Mouse (Mus musculus) limb, embryonic 12.5 days (tissue): ENCODE data around the gene Bdnf. TPM values are rescaled to one million over a fixed set of nuclear protein-coding genes. Genes with fewer than 3 reads are reported as not detected.
A peak's percentile ranks its signal among the peaks of the same experiment; 100 is the strongest.

Experiments used
- ATAC-seq: fragments of 200-750 bp; cut with Nextera tagmentation; 2 replicates; pipeline ENCODE4 v1.8.0; 2017; ENCODE audit warnings: low read depth, moderate TSS enrichment; ENCODE audit not compliant: insufficient number of reproducible peaks, insufficient read depth, low FRiP score, low TSS enrichment
- H3K27ac ChIP-seq: fragments of 300-500 bp; sonication (generic); 2 replicates; pipeline ENCODE4 v1.5.1; 2016; ENCODE audit warnings: mild to moderate bottlenecking, moderate library complexity
- H3K27me3 ChIP-seq: fragments of 300-500 bp; sonication (generic); 2 replicates; pipeline ENCODE4 v1.6.1; 2016; ENCODE audit warnings: mild to moderate bottlenecking, moderate library complexity
- H3K36me3 ChIP-seq: fragments of 300-500 bp; sonication (generic); 2 replicates; pipeline ENCODE4 v1.6.1; 2016; ENCODE audit warnings: mild to moderate bottlenecking, moderate library complexity
- H3K4me1 ChIP-seq: fragments of 300-500 bp; sonication (generic); replicated peaks from 2 replicates; pipeline ENCODE4 v1.6.1; 2016
- H3K4me2 ChIP-seq: fragments of 300-500 bp; sonication (generic); 2 replicates; pipeline ENCODE4 v1.6.1; 2016; ENCODE audit warnings: mild to moderate bottlenecking, moderate library complexity
- H3K4me3 ChIP-seq: fragments of 300-500 bp; sonication (generic); replicated peaks from 2 replicates; pipeline ENCODE4 v1.5.1; 2016; ENCODE audit warnings: mild to moderate bottlenecking
- H3K9ac ChIP-seq: fragments of 300-500 bp; sonication (generic); replicated peaks from 2 replicates; pipeline ENCODE4 v1.6.1; 2016; ENCODE audit warnings: mild to moderate bottlenecking, moderate library complexity
- H3K9me3 ChIP-seq: fragments of 300-500 bp; sonication (generic); 2 replicates; pipeline ENCODE4 v1.6.1; 2016; ENCODE audit warnings: mild to moderate bottlenecking, moderate library complexity
- WGBS: fragments of 180-500 bp; shearing (Covaris S2); methylation state at CpG from one replicate; pipeline ENCODE4 v1.1.7; 2016; 5-methylcytosine and 5-hydroxymethylcytosine counted together
- polyA plus RNA-seq: library from polyadenylated mRNA; unstranded; fragments of >200 nt; fragmentation: Nextera tagmentation; extraction: Ambion mirVana; gene quantifications from 2 replicates; pipeline ENCODE4 v1.2.1, GENCODE M21; 2016

Gene Bdnf
- polyA plus RNA-seq, 1 experiment from 2014 or later, result 4.5 TPM

DNA sequence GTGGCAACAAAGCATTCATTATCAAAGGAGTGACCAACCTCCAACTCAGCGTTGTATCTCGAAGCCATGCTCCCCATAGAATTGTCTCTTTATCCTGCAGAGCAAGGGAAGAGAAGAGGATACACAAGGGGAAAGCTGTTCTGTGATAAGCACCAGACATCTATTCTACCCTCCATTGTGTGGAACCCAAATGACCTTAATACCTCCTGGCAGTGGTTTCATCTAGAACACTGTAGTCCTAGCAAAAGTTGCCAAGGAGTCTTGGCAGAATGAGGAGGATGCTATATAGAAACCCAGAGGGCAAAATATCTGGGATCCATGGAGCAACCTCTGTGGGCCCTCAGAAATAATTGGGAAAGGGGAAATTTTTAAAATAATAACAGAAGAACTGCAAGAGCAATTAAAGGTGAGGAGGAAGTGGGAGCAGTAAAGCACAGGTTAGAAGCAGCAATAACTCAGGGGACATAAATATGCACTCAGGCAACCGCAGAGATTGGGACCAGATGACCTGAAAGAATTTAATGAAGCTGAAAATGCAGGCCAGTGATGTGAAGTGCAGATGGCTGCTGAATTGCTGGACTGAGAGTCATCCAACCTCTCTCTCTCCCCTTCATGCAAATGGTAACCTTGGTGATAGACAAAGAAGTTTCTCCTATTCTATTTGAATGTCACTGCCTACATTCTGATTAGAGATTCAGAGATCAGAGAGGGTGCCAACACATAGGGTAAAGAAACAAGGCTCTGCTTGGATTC lies 68.9 kb downstream of the Bdnf start:
- H3K4me1 ChIP-seq, result peaks cover 18% of the 10 kb centered on the region
- no peak overlapping the region for H3K9ac ChIP-seq
- H3K9me3 ChIP-seq, result no peaks in the 10 kb centered on the region
- peak; percentile 57; the same call in 1 of the 2 replicates for ATAC-seq
- no peak overlapping the region for H3K27ac ChIP-seq
- H3K36me3 ChIP-seq, result no peaks in the 10 kb centered on the region
- H3K4me2 ChIP-seq, result no peak overlapping the region
- no peak overlapping the region for H3K4me3 ChIP-seq
- peaks cover under 1% of the 10 kb centered on the region; the same call in 1 of the 2 replicates for H3K27me3 ChIP-seq
- WGBS, result 56% methylated on average over 3 of the region's 3 CpGs

DNA sequence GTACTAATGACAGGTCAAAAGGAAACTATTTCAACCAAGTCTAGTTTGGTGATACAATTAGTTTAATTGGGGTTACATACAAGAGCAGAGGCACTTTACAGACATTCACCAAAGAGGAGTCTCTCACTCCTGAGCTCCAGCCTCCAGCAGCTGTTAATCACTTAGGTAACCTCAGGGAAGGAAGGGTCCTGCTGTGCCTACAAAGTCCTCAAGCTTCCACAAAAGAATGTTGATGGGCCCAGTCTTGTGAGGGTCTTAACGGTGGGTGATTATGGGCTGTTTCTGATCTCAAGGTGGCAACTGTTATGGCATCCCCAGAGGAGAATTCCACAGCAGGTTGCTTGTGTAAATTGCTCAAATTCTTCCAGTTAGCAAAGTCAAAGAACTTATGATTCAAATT lies 71.7 kb downstream of the Bdnf start:
- H3K36me3 ChIP-seq, result no peaks in the 10 kb centered on the region
- peaks cover 4% of the 10 kb centered on the region; the same call in 1 of the 2 replicates for H3K27me3 ChIP-seq
- no peaks in the 10 kb centered on the region for H3K9me3 ChIP-seq
- H3K4me2 ChIP-seq, result no peak overlapping the region
- no peak overlapping the region for H3K9ac ChIP-seq
- peak; percentile 29; the same call in 1 of the 2 replicates for ATAC-seq
- no peak overlapping the region for H3K4me3 ChIP-seq
- 0% methylated on average over 1 of the region's 1 CpGs for WGBS
- peaks cover 18% of the 10 kb centered on the region for H3K4me1 ChIP-seq
- H3K27ac ChIP-seq, result no peak overlapping the region

DNA sequence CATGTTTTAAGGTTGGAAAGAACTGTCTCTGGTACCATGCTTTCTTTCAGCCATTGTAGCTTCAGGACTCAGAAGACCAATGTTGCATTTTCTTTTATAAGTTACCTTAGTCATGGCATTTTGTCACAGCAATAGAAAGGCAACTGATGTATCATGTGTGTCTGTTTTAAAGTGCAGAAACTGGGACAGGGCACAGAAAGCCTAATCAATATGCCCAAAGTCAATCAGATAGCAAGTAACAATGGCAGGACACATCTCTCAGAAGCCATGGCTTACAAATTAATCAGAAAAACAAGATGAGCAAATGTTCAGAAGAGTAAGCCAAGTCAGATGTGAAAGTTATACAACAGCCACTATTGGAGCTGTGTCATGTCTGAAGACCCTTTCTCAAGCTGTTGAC lies 73.9 kb downstream of the Bdnf start:
- H3K4me3 ChIP-seq, result no peak overlapping the region

DNA sequence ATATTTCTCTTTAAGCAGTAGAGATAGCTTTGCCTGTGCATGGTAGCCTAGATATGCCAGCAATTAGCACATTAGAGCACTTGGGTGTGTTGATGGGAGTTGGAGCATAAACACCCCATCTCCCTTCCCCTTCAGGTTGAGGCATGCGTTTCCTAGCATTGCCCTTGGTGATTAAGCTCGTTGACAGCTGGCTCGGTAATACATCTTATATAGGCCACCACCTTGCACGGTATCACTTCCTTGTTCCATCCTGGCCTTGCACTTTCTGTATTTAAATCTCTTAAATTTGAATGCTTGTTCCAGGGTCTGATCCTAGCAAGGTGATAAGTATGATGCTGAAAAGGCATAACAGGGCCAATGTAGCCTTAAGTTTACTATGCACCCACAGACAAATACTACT lies 74.3 kb downstream of the Bdnf start:
- Histone ChIP-seq H3K27ac (no peak overlapping the region), H3K4me3 (no peak overlapping the region), H3K36me3 (no peaks in the 10 kb centered on the region), H3K9ac (no peak overlapping the region), H3K27me3 (peaks cover 4% of the 10 kb centered on the region; the same call in 1 of the 2 replicates), H3K4me2 (no peak overlapping the region), H3K9me3 (no peaks in the 10 kb centered on the region), H3K4me1 (peaks cover 4% of the 10 kb centered on the region)
- ATAC-seq, result no peak
- 66% methylated on average over 4 of the region's 4 CpGs for WGBS

More for the DNA sequence above, 73.9 kb downstream of the Bdnf start:
- Histone ChIP-seq H3K27me3 (peaks cover 4% of the 10 kb centered on the region; the same call in 1 of the 2 replicates), H3K36me3 (no peaks in the 10 kb centered on the region), H3K4me1 (peaks cover 8% of the 10 kb centered on the region), H3K27ac (no peak overlapping the region), H3K4me2 (no peak overlapping the region), H3K9me3 (no peaks in the 10 kb centered on the region), H3K9ac (no peak overlapping the region)
- ATAC-seq, result no peak

DNA sequence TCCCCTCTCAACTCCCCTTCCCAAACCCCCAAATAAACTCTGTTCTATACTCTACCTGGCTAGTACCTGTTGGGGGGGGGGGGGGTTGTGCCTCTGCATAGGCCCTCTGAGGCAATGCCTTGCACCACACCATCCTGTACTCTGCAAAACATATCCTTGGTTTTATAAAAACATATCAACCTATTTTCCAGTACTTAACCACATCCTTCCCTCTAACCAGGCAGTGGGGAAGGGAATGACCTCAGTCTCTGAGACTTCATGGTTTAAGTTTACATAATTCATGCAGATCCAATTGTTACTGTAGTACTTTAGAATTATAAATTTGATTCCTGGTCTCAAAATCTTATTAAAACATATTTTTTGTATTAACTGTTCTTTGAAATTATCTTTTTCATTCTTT lies 75.5 kb downstream of the Bdnf start:
- Histone ChIP-seq H3K4me2 (no peak overlapping the region), H3K4me3 (no peak overlapping the region), H3K27ac (no peak overlapping the region), H3K36me3 (no peaks in the 10 kb centered on the region), H3K9me3 (no peaks in the 10 kb centered on the region), H3K9ac (no peak overlapping the region), H3K4me1 (peaks cover 3% of the 10 kb centered on the region), H3K27me3 (peaks cover 4% of the 10 kb centered on the region; the same call in 1 of the 2 replicates)
- no peak for ATAC-seq

DNA sequence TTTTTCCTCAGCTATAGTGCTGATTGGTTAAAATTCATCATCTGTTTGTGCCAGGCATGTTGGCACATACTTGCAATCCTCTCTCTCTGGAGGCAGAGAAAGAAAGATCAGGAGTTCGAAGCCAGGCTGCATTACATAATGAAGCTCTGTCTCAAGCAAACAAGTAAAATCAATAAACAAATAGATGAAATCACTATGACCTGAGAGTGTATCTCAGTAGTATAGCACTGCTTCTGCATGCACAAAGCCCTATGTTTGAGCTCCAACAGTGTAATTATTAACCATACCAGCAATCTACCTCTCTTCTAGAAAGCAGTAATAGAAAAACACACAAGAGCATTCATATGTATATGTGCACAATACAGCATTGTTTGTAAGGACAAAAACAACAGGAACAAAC lies 76.0 kb downstream of the Bdnf start:
- WGBS, result 88% methylated on average over 1 of the region's 1 CpGs
- no peak for ATAC-seq

DNA sequence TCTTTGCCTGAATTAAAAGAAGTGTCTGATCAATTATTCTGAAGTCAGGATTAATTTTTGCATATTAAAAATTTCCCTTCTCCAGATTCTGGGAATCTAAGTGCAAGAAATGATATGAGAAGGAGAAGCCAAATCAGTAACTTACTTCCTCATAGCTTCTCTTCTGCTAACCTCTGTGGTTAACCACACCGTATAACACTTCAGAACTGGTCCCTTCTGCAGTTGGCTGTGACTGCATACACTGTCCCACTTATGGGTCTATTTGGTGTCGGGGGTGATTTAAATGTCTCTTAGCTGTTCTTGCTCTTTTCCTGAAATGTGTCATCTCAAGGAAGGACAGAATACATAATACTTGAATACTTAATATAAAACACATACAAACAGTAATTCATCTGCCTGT lies 81.8 kb downstream of the Bdnf start:
- no peaks in the 10 kb centered on the region for H3K36me3 ChIP-seq
- no peak overlapping the region for H3K9ac ChIP-seq
- H3K9me3 ChIP-seq, result no peaks in the 10 kb centered on the region
- no peaks in the 10 kb centered on the region for H3K4me1 ChIP-seq
- H3K4me3 ChIP-seq, result no peak overlapping the region
- H3K27me3 ChIP-seq, result no peaks in the 10 kb centered on the region
- ATAC-seq, result no peak
- H3K4me2 ChIP-seq, result no peak overlapping the region
- no peak overlapping the region for H3K27ac ChIP-seq
- 93% methylated on average over 2 of the region's 2 CpGs for WGBS

More for the DNA sequence above, 76.0 kb downstream of the Bdnf start:
- H3K4me1 ChIP-seq, result peaks cover 3% of the 10 kb centered on the region
- H3K27ac ChIP-seq, result no peak overlapping the region
- no peak overlapping the region for H3K4me2 ChIP-seq
- H3K4me3 ChIP-seq, result no peak overlapping the region
- no peaks in the 10 kb centered on the region for H3K36me3 ChIP-seq
- no peaks in the 10 kb centered on the region for H3K9me3 ChIP-seq
- H3K27me3 ChIP-seq, result peaks cover 4% of the 10 kb centered on the region; the same call in 1 of the 2 replicates
- H3K9ac ChIP-seq, result no peak overlapping the region

DNA sequence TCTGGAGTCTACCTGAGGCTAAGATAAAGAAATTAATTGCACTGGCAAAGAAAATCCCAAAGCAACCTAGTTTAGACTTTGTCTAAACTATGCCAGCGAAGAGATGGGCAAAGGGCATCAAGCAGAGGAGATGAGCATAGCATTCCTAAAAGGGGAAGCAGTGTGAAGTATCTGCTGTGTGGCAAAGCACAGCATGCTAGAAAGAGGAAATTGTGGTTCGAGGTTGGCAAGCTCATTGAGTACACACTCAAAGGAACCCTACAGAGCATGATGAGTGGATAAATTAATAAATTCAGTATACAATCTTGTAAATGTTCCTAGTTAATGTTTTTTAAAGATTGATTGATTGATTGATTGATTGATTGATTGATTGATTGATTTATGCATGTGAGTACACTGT lies 92.3 kb downstream of the Bdnf start:
- Histone ChIP-seq H3K9ac (no peak overlapping the region), H3K4me3 (no peak overlapping the region), H3K4me2 (no peak overlapping the region), H3K27me3 (no peaks in the 10 kb centered on the region), H3K4me1 (no peaks in the 10 kb centered on the region), H3K9me3 (no peaks in the 10 kb centered on the region), H3K36me3 (no peaks in the 10 kb centered on the region), H3K27ac (no peak overlapping the region)
- ATAC-seq, result no peak
- 87% methylated on average over 2 of the region's 2 CpGs for WGBS

DNA sequence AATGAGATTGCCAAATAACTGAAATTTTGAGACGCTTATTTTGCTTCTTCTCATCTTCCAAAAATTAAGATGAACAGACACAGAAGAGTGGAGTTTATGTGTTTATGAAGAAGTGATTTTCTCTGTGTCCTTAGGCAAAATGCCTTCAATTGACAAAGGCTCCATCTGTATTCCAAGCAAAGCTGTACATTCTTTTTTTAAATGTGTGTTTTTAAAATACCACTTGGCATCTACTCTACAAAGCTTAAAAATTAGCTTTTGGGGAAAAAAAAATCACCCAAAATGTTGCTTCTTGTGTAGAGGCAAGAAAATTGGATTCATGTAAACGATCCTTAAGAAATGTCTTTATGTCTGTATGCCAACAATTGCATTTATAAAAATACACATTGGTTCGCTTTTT lies 94.3 kb downstream of the Bdnf start:
- H3K27ac ChIP-seq, result no peak overlapping the region
- H3K4me2 ChIP-seq, result no peak overlapping the region
- H3K4me3 ChIP-seq, result no peak overlapping the region
- no peaks in the 10 kb centered on the region for H3K4me1 ChIP-seq
- no peak for ATAC-seq
- 87% methylated on average over 3 of the region's 3 CpGs for WGBS
- H3K27me3 ChIP-seq, result no peaks in the 10 kb centered on the region
- no peaks in the 10 kb centered on the region for H3K36me3 ChIP-seq
- H3K9me3 ChIP-seq, result no peaks in the 10 kb centered on the region
- no peak overlapping the region for H3K9ac ChIP-seq

DNA sequence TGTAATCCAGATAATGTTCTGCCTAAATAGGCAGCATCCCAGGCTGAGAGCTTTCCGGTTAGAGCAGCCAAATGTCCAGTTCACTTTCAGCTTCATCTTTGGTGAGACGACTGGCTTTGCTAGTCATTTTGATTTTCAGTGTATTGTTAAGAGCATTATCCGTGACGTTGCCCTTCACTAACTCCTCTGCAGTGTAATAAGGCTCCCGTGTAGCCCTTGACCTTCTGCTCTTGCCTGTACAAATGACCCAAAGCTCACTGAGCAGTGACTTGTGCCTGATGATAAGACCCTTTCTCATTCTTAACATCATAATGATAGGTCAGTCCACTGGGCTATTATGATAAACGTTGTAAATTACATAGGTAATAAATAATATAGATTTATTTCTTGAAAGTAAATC lies 101.9 kb downstream of the Bdnf start:
- H3K4me1 ChIP-seq, result no peaks in the 10 kb centered on the region
- no peak overlapping the region for H3K27ac ChIP-seq
- no peaks in the 10 kb centered on the region for H3K27me3 ChIP-seq
- 80% methylated on average over 6 of the region's 6 CpGs for WGBS
- H3K4me3 ChIP-seq, result no peak overlapping the region
- no peaks in the 10 kb centered on the region for H3K9me3 ChIP-seq
- no peak overlapping the region for H3K9ac ChIP-seq
- no peaks in the 10 kb centered on the region for H3K36me3 ChIP-seq
- no peak overlapping the region for H3K4me2 ChIP-seq
- no peak for ATAC-seq
